2 mouse cellular contexts compared by ENCODE assay signal in the genomic region with DNA sequence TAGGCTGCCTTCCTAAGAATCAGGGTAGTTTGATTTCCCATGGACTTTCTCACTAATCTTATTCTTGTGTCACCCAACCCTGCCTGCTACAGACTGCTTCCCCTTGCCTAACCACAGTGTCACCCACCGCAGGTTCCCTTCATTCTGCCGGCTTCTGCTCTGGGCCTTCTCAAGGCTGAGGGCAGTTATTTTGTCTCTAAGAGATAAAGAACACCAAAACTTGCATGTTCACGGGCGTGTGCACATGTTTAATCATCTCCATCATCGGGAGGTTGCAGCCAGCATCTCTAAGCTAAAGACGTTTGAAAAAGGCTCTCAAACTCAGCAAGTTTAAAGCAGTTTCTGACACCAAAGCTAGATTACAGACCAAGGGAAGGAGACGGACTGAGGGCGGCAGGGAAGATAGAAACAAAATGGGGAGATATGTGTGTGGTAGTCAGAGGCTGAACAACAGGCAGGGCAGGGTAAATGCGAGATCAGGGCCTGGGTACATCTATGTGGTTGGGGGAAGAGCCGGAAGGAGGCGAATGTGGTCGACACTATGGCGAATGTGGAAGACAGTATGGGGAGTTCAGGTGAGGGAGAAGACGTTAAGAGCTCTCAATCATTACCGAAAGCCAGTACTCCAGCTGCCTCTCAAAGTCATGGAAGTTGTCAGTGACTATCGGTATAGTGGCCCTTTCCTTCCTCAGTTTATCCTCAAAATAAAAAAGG.
TF ChIP-seq lines count a peak whose summit lies in the region.

No protein-coding gene starts in this region.

TF ChIP-seq in C2C12, 6 proteins besides CTCF, POLR2A, EP300 and RAD21 (continued from another document):
- TF ChIP-seq MAX (IDR thresholded peaks at IDR 0.05) (no peak), MYOG (IDR thresholded peaks at IDR 0.05; ENCODE audit: control insufficient read depth, extremely low read depth, insufficient read length) (no peak), MYOD1 (IDR thresholded peaks at IDR 0.05; ENCODE audit: control insufficient read depth, insufficient read length, low read depth) (no peak)

TF ChIP-seq in ES-E14, 5 proteins besides CTCF, POLR2A, EP300 and RAD21 (continued from another document):
- TF ChIP-seq MAFK (IDR thresholded peaks at IDR 0.05; ENCODE audit: insufficient read depth, low read depth, low read length) = no peak
- no peak for TF ChIP-seq ZNF384 (IDR thresholded peaks at IDR 0.05; ENCODE audit: low read depth, low read length)
- TF ChIP-seq ZC3H11A (IDR thresholded peaks at IDR 0.05; ENCODE audit: borderline replicate concordance, low read depth, low read length) = no peak
